Mouse (Mus musculus) embryonic facial prominence, embryonic 10.5 days (tissue): ENCODE measurements around the gene Tnfrsf13b. TPM values are rescaled to one million over a fixed set of nuclear protein-coding genes. Genes with fewer than 3 reads are reported as not detected.
A peak's percentile ranks its signal among the peaks of the same experiment; 100 is the strongest.

Source experiments
- DNase-seq: peaks from one replicate; pipeline ENCODE4 v3.0.0-alpha.2; 2017; ENCODE audit warnings: low spot score
- H3K27ac ChIP-seq: fragments of 300-500 bp; sonication (generic); replicated peaks from 2 replicates; pipeline ENCODE4 v1.5.1; 2016; ENCODE audit warnings: mild to moderate bottlenecking
- H3K27me3 ChIP-seq: fragments of 300-500 bp; sonication (generic); replicated peaks from 2 replicates; pipeline ENCODE4 v1.6.1; 2016; ENCODE audit warnings: low read depth, mild to moderate bottlenecking; ENCODE audit not compliant: poor library complexity, severe bottlenecking
- H3K36me3 ChIP-seq: fragments of 300-500 bp; sonication (generic); replicated peaks from 2 replicates; pipeline ENCODE4 v1.6.1; 2016; ENCODE audit warnings: mild to moderate bottlenecking, moderate library complexity
- H3K4me1 ChIP-seq: fragments of 300-500 bp; sonication (generic); 2 replicates; pipeline ENCODE4 v1.6.1; 2016
- H3K4me3 ChIP-seq: fragments of 300-500 bp; sonication (generic); 2 replicates; pipeline ENCODE4 v1.5.1; 2016; ENCODE audit warnings: mild to moderate bottlenecking, moderate library complexity
- H3K9me3 ChIP-seq: fragments of 300-500 bp; sonication (generic); 2 replicates; pipeline ENCODE4 v1.6.1; 2016; ENCODE audit warnings: mild to moderate bottlenecking
- WGBS: fragments of 180-500 bp; shearing (Covaris S2); methylation state at CpG from one replicate; pipeline ENCODE4 v1.1.7; 2016; 5-methylcytosine and 5-hydroxymethylcytosine counted together
- polyA plus RNA-seq: library from polyadenylated mRNA; unstranded; fragments of >200 nt; fragmentation: Nextera tagmentation; extraction: Ambion mirVana; gene quantifications from 2 replicates; pipeline ENCODE4 v1.2.1, GENCODE M21; 2016

Tnfrsf13b gene
- polyA plus RNA-seq, 1 experiment from 2014 or later, result 0.86 TPM

GRCm38 (mm10) chr11:61141693-61142092, 15.1 kb downstream of the Tnfrsf13b start:
- no peak overlapping the region for H3K27ac ChIP-seq
- no peaks in the 10 kb centered on the region for H3K36me3 ChIP-seq
- no peak for DNase-seq
- 74% methylated on average over 2 of the region's 2 CpGs for WGBS
- H3K4me3 ChIP-seq, result no peak overlapping the region
- peaks cover 1% of the 10 kb centered on the region for H3K4me1 ChIP-seq
- peaks cover 22% of the 10 kb centered on the region for H3K27me3 ChIP-seq
- no peaks in the 10 kb centered on the region for H3K9me3 ChIP-seq

GRCm38 (mm10) chr11:61142262-61142661, 15.7 kb downstream of the Tnfrsf13b start:
- no peak for DNase-seq
- H3K27me3 ChIP-seq, result peaks cover 28% of the 10 kb centered on the region
- H3K4me3 ChIP-seq, result no peak overlapping the region
- H3K36me3 ChIP-seq, result no peaks in the 10 kb centered on the region
- peaks cover 7% of the 10 kb centered on the region for H3K4me1 ChIP-seq
- 72% methylated on average over 3 of the region's 3 CpGs for WGBS
- no peak overlapping the region for H3K27ac ChIP-seq
- no peaks in the 10 kb centered on the region for H3K9me3 ChIP-seq

- Histone ChIP-seq H3K27ac (no peak overlapping the region), H3K27me3 (peaks cover 35% of the 10 kb centered on the region), H3K36me3 (no peaks in the 10 kb centered on the region), H3K4me1 (peaks cover 12% of the 10 kb centered on the region), H3K4me3 (no peak overlapping the region), H3K9me3 (no peaks in the 10 kb centered on the region)
- 77% methylated on average over 6 of the region's 6 CpGs for WGBS
- DNase-seq, result no peak
These were observed 16.5 kb downstream of the Tnfrsf13b start for GRCm38 (mm10) chr11:61142941-61143530.

GRCm38 (mm10) chr11:61143564-61144469, 17.3 kb downstream of the Tnfrsf13b start:
- WGBS, result 78% methylated on average over 7 of the region's 7 CpGs
- Histone ChIP-seq H3K27ac (no peak overlapping the region), H3K27me3 (peaks cover 38% of the 10 kb centered on the region), H3K36me3 (no peaks in the 10 kb centered on the region), H3K4me3 (no peak overlapping the region), H3K4me1 (peaks cover 12% of the 10 kb centered on the region), H3K9me3 (no peaks in the 10 kb centered on the region)
- no peak for DNase-seq

DNA sequence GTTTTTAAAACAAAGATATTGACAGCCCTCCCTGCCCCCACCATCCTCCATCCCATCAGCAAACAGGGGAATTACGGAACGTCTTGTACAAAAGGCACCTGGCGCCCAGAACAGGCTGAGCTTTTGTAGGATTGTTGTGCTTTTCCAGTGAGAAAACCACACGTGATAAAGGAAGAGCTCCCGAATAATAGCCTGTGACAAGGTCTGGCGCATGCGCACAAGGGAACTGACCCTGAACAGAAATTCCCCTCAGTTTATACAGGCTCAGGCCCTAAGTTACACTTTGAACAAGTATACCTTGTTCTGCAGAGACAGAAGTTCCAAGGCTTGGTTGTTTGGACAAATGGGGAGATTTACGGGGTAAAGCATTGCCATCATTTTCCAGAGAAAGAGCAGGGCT, 19.0 kb downstream of the Tnfrsf13b start:
- WGBS, result 72% methylated on average over 8 of the region's 8 CpGs
- Histone ChIP-seq H3K4me3 (no peak overlapping the region), H3K36me3 (peaks cover 3% of the 10 kb centered on the region; the same call in 1 of the 2 replicates), H3K27ac (no peak overlapping the region), H3K27me3 (peaks cover 41% of the 10 kb centered on the region), H3K9me3 (no peaks in the 10 kb centered on the region), H3K4me1 (peaks cover 12% of the 10 kb centered on the region)
- no peak for DNase-seq

GRCm38 (mm10) chr11:61146645-61147299, 20.2 kb downstream of the Tnfrsf13b start:
- H3K36me3 ChIP-seq, result peaks cover 10% of the 10 kb centered on the region
- DNase-seq, result peak; percentile 72
- H3K4me1 ChIP-seq, result peaks cover 12% of the 10 kb centered on the region
- H3K27me3 ChIP-seq, result peaks cover 41% of the 10 kb centered on the region
- WGBS, result 11% methylated on average over 20 of the region's 20 CpGs
- no peaks in the 10 kb centered on the region for H3K9me3 ChIP-seq
- peak overlapping the region; percentile 58 for H3K4me3 ChIP-seq
- H3K27ac ChIP-seq, result peak overlapping the region; percentile 48; the same call in 1 of the 2 replicates

DNA sequence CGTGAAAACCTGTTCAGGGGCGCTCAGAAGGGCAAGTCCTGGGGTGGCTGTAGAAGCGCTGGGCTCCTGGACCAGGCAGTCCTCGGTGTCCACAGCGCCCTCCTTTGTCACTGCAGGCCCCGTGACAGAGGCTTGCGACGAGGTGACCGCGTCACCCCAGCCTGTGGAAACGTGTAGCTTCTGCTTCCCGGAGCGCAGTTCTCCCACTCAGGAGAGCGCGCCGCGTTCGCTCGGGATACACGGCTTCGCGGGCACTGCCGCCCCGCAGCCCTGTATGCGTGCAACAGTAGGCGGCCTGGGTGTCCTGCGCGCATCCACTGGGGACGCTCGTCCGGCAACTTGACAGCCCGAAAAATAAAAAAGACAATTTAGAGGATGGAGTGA, 20.7 kb downstream of the Tnfrsf13b start:
- peak; percentile 58 for DNase-seq
- Histone ChIP-seq H3K9me3 (no peaks in the 10 kb centered on the region), H3K27ac (peak overlapping the region; percentile 48; the same call in 1 of the 2 replicates), H3K4me3 (peak overlapping the region; percentile 58), H3K4me1 (peaks cover 12% of the 10 kb centered on the region), H3K36me3 (peaks cover 16% of the 10 kb centered on the region), H3K27me3 (peaks cover 41% of the 10 kb centered on the region)
- WGBS, result 9% methylated on average over 32 of the region's 32 CpGs

DNA sequence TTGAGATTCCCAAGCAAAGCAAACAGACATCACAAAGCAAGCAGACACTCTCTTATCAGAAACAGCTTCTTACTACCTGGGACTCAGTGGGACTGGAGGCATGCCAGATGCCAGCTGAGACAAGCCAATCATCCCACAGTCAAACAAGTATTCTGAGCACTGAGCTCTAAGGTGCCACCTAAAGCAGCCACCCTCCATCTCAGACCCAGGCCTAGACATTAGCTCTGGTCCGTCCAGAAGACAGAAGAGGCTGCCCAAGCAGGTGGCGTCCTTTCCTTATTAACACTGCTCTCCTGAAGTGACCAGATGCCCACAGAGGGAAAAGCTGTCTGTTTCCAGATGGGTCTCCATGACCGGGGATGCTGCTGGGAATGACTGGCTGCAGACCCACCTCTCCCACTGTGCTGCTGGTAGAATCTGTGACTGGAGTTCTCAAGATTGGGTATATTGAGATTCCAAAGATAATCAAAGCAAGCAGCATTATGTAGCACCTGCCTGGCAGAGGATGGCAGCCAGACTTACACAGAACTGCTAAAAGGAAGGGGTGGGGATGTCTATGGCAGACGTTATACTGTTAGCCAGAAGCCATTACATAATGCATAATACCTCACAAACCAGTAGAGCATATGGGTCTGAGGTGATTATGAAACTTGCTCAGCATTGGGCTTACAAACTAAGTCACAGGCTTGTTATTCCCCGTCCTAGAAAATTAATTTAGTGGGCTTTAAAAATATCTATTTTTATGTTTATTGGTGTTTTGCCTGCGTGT, 23.9 kb downstream of the Tnfrsf13b start:
- peaks cover 12% of the 10 kb centered on the region for H3K4me1 ChIP-seq
- 75% methylated on average over 6 of the region's 6 CpGs for WGBS
- H3K27ac ChIP-seq, result no peak overlapping the region

DNA sequence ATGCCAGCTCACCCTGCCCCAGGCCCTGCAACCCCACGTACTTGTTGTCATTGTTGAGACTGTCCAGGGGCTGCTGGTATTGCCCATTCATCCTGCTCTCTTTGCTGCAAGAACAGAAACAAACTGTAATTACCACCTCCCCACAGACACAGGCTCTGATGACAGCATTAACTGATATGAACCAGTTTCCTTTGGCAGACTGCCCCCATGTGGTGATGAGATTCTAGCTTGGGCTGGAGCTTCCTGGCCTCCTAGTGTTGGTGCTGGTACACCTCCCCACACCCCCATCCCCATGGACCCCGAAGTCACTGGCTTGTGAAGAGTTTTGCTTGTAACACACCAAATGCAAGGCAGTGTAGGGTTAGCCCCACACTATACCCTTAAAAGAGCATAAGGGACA, 29.2 kb downstream of the Tnfrsf13b start:
- Histone ChIP-seq H3K36me3 (peaks cover 97% of the 10 kb centered on the region), H3K27me3 (no peaks in the 10 kb centered on the region), H3K4me3 (no peak overlapping the region), H3K4me1 (no peaks in the 10 kb centered on the region), H3K9me3 (no peaks in the 10 kb centered on the region), H3K27ac (no peak overlapping the region)
- DNase-seq, result no peak
- 85% methylated on average over 2 of the region's 2 CpGs for WGBS

More for the DNA sequence above, 23.9 kb downstream of the Tnfrsf13b start:
- peaks cover 47% of the 10 kb centered on the region for H3K36me3 ChIP-seq
- H3K9me3 ChIP-seq, result no peaks in the 10 kb centered on the region
- peaks cover 38% of the 10 kb centered on the region for H3K27me3 ChIP-seq
- DNase-seq, result no peak
- H3K4me3 ChIP-seq, result no peak overlapping the region

DNA sequence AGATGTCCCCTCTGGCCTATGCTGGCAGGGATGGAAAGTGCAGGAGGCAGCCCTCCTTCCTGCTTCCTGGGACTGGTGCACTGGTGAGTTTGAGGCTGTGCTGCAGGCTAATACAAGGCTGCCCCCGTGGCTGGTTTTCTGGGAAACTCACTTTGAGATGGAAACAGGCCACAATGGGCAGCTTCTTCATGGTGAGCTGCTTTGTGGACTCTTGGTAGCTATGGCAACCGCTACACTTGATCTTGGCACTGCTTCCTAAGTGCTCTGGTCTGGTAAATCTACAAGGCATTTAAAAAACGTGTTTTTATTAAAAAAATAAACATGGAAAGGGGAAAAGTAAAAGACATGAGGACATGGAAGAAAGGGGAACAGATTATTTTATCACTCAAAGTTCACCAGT, 31.6 kb downstream of the Tnfrsf13b start:
- H3K9me3 ChIP-seq, result no peaks in the 10 kb centered on the region
- no peak overlapping the region for H3K27ac ChIP-seq
- DNase-seq, result no peak
- no peaks in the 10 kb centered on the region for H3K27me3 ChIP-seq
- H3K4me1 ChIP-seq, result no peaks in the 10 kb centered on the region
- no peak overlapping the region for H3K4me3 ChIP-seq
- 90% methylated on average over 3 of the region's 3 CpGs for WGBS
- H3K36me3 ChIP-seq, result peaks cover 100% of the 10 kb centered on the region

DNA sequence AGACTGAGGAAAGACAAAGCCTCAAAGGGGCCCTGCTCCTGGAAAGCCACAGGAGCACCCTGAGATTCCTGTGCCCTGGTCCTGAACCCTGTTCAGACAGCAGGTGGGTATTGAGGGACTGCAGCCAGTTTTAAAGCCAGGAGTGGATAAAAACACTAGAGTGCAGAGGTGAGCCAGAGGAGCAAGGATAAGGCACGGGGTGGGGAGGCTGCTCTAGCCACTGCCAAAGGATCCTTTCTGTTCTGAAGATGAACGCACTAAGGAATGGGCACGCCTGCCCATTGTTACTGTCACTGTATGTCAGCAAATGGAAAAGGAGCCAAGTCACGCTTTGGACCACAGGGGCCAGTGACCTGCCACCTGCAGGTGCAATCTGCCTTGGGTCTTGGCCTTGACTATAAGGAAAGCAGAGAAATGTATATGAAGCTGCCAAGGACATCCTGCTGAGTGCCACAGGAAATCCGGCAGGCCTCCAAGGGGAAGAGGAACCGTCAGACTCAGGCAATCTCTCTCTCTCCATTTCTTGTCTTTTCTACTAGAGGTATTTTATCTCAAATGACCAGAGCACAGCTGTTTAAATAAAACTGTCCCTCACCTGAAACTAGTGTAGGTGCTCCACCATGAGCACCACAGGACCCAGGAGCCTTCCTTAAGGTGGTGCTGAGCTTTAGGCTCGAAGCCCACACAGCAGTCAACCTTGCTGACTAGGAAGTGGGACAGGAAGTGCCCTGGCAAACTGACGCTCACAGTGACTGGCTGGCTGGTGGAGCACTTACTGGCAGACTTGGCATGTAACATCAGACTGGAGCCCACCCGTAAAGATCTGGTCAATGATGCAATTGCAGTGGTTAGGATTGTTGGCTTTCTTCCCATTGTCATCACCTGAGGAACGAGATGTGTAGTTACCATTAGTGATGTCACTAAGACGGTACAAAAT, 33.5 kb downstream of the Tnfrsf13b start:
- no peak for DNase-seq
- H3K4me1 ChIP-seq, result no peaks in the 10 kb centered on the region
- no peak overlapping the region for H3K4me3 ChIP-seq
- H3K27ac ChIP-seq, result no peak overlapping the region
- H3K9me3 ChIP-seq, result no peaks in the 10 kb centered on the region
- no peaks in the 10 kb centered on the region for H3K27me3 ChIP-seq
- WGBS, result 88% methylated on average over 11 of the region's 11 CpGs
- peaks cover 100% of the 10 kb centered on the region for H3K36me3 ChIP-seq
